Mouse (Mus musculus) liver, embryonic 14.5 days (tissue): ENCODE measurements at regions not wholly inside any gene's neighbourhood (a gene's known extent, or its start where the extent isn't known, plus 50 kb on each side); places are given as distances from the start of the nearest gene placed in this dataset.

ENCODE experiments used
- CTCF ChIP-seq: IDR thresholded peaks from 2 replicates; pipeline ENCODE4 v1.5.1; 2016; ENCODE audit warnings: antibody characterized with exemption, low read depth, control low read depth
- EP300 ChIP-seq: IDR thresholded peaks from 2 replicates; pipeline ENCODE4 v1.6.1; 2016; ENCODE audit warnings: antibody characterized with exemption, low read depth

GRCm38 (mm10) chr3:149041188-149041587 lies 50.8 kb upstream of the Adgrl2 start:
- no peak for TF ChIP-seq EP300
- TF ChIP-seq CTCF = no peak
